Mouse (Mus musculus): ENCODE measurements around the gene Wasf1.

GRCm38 (mm10) chr10:40970601-40971245 is 87.4 kb downstream of the Wasf1 start:
- TF ChIP-seq CTCF (IDR thresholded peaks at IDR 0.05) = no peak
- TF ChIP-seq EP300 (IDR thresholded peaks at IDR 0.05) = no peak
